Mouse (Mus musculus): ENCODE measurements around the gene Fbxl8. TPM values are rescaled to one million over a fixed set of nuclear protein-coding genes. Genes with fewer than 3 reads are reported as not detected.

Gene Fbxl8
- polyA plus RNA-seq, 1 experiment from 2014 or later, result 3.5 TPM

GRCm38 (mm10) chr8:105310118-105310517 lies 45.7 kb downstream of the Fbxl8 start:
- TF ChIP-seq CTCF (IDR thresholded peaks at IDR 0.05; ENCODE audit: low read depth), result no peak
- no peak for TF ChIP-seq EP300 (optimal IDR thresholded peaks at IDR 0.05)
- no peak for DNase-seq (ENCODE audit: low spot score)
- no peak overlapping the region for H3K9ac ChIP-seq (ENCODE audit: low read length)
- no peak overlapping the region for H3K4me3 ChIP-seq (ENCODE audit: low read depth, low read length)
- H3K9me3 ChIP-seq (ENCODE audit: control insufficient read depth, low read length), result no peaks in the 10 kb centered on the region
- ATAC-seq (ENCODE audit: low FRiP score, low TSS enrichment), result no peak
- peaks cover 11% of the 10 kb centered on the region for H3K36me3 ChIP-seq (ENCODE audit: control insufficient read depth, insufficient read depth, low read length)
- H3K27me3 ChIP-seq (ENCODE audit: control insufficient read depth, insufficient read depth, low read length), result no peaks in the 10 kb centered on the region
- H3K27ac ChIP-seq (replicated peaks), result no peak overlapping the region
- H3K4me2 ChIP-seq (replicated peaks; ENCODE audit: low read depth), result no peak overlapping the region
- peaks cover 7% of the 10 kb centered on the region; the same call in 1 of the 2 replicates for H3K4me1 ChIP-seq (replicated peaks; ENCODE audit: control insufficient read depth, insufficient read depth)
- 81% methylated on average over 8 of the region's 8 CpGs for WGBS

- Histone ChIP-seq H3K36me3 (ENCODE audit: control insufficient read depth, insufficient read depth, low read length) (peaks cover 16% of the 10 kb centered on the region), H3K27me3 (ENCODE audit: control insufficient read depth, insufficient read depth, low read length) (no peaks in the 10 kb centered on the region), H3K4me3 (ENCODE audit: low read depth, low read length) (no peak overlapping the region), H3K4me1 (replicated peaks; ENCODE audit: control insufficient read depth, insufficient read depth) (no peaks in the 10 kb centered on the region), H3K27ac (replicated peaks) (no peak overlapping the region), H3K4me2 (replicated peaks; ENCODE audit: low read depth) (no peak overlapping the region), H3K9me3 (ENCODE audit: control insufficient read depth, low read length) (no peaks in the 10 kb centered on the region), H3K9ac (ENCODE audit: low read length) (no peak overlapping the region)
- TF ChIP-seq EP300 (optimal IDR thresholded peaks at IDR 0.05), result no peak
- TF ChIP-seq CTCF (IDR thresholded peaks at IDR 0.05; ENCODE audit: low read depth), result 0 out of 2 replicates have a peak, but pooled peaks have one; percentile 19
- 79% methylated on average over 1 of the region's 1 CpGs for WGBS
- ATAC-seq (ENCODE audit: low FRiP score, low TSS enrichment), result no peak
- no peak for DNase-seq (ENCODE audit: low spot score)
Observed at GRCm38 (mm10) chr8:105311718-105312117, 47.3 kb downstream of the Fbxl8 start.

GRCm38 (mm10) chr8:105312891-105313481 lies 48.5 kb downstream of the Fbxl8 start:
- no peak for DNase-seq (ENCODE audit: low spot score)
- H3K4me1 ChIP-seq (replicated peaks; ENCODE audit: control insufficient read depth, insufficient read depth), result no peaks in the 10 kb centered on the region
- H3K36me3 ChIP-seq (ENCODE audit: control insufficient read depth, insufficient read depth, low read length), result peaks cover 14% of the 10 kb centered on the region
- H3K9me3 ChIP-seq (ENCODE audit: control insufficient read depth, low read length), result no peaks in the 10 kb centered on the region
- no peak overlapping the region for H3K27ac ChIP-seq (replicated peaks)
- no peak overlapping the region for H3K9ac ChIP-seq (ENCODE audit: low read length)
- WGBS, result 90% methylated on average over 8 of the region's 8 CpGs
- H3K4me3 ChIP-seq (ENCODE audit: low read depth, low read length), result no peak overlapping the region
- TF ChIP-seq CTCF (IDR thresholded peaks at IDR 0.05; ENCODE audit: low read depth) (no peak), EP300 (optimal IDR thresholded peaks at IDR 0.05) (no peak)
- H3K4me2 ChIP-seq (replicated peaks; ENCODE audit: low read depth), result no peak overlapping the region
- ATAC-seq (ENCODE audit: low FRiP score, low TSS enrichment), result no peak
- no peaks in the 10 kb centered on the region for H3K27me3 ChIP-seq (ENCODE audit: control insufficient read depth, insufficient read depth, low read length)

GRCm38 (mm10) chr8:105313622-105314402 lies 49.4 kb downstream of the Fbxl8 start:
- no peaks in the 10 kb centered on the region for H3K9me3 ChIP-seq (ENCODE audit: control insufficient read depth, low read length)
- ATAC-seq (ENCODE audit: low FRiP score, low TSS enrichment) (no peak), DNase-seq (ENCODE audit: low spot score) (no peak)
- H3K4me2 ChIP-seq (replicated peaks; ENCODE audit: low read depth), result no peak overlapping the region
- H3K4me1 ChIP-seq (replicated peaks; ENCODE audit: control insufficient read depth, insufficient read depth), result no peaks in the 10 kb centered on the region
- WGBS, result 79% methylated on average over 9 of the region's 9 CpGs
- H3K27me3 ChIP-seq (ENCODE audit: control insufficient read depth, insufficient read depth, low read length), result no peaks in the 10 kb centered on the region
- TF ChIP-seq EP300 (optimal IDR thresholded peaks at IDR 0.05), result no peak
- TF ChIP-seq CTCF (IDR thresholded peaks at IDR 0.05; ENCODE audit: low read depth), result no peak
- H3K4me3 ChIP-seq (ENCODE audit: low read depth, low read length), result no peak overlapping the region
- H3K27ac ChIP-seq (replicated peaks), result no peak overlapping the region
- H3K9ac ChIP-seq (ENCODE audit: low read length), result no peak overlapping the region
- H3K36me3 ChIP-seq (ENCODE audit: control insufficient read depth, insufficient read depth, low read length), result peaks cover 13% of the 10 kb centered on the region

- Histone ChIP-seq H3K9me3 (ENCODE audit: control insufficient read depth, low read length) (no peaks in the 10 kb centered on the region), H3K4me1 (replicated peaks; ENCODE audit: control insufficient read depth, insufficient read depth) (no peaks in the 10 kb centered on the region), H3K27me3 (ENCODE audit: control insufficient read depth, insufficient read depth, low read length) (no peaks in the 10 kb centered on the region), H3K4me2 (replicated peaks; ENCODE audit: low read depth) (no peak overlapping the region), H3K27ac (replicated peaks) (no peak overlapping the region), H3K36me3 (ENCODE audit: control insufficient read depth, insufficient read depth, low read length) (peaks cover 13% of the 10 kb centered on the region; the same call in 1 of the 2 replicates), H3K4me3 (ENCODE audit: low read depth, low read length) (no peak overlapping the region), H3K9ac (ENCODE audit: low read length) (no peak overlapping the region)
- ATAC-seq (ENCODE audit: low FRiP score, low TSS enrichment) (no peak), DNase-seq (ENCODE audit: low spot score) (no peak)
- 87% methylated on average over 18 of the region's 18 CpGs for WGBS
- TF ChIP-seq EP300 (optimal IDR thresholded peaks at IDR 0.05), result no peak
- TF ChIP-seq CTCF (IDR thresholded peaks at IDR 0.05; ENCODE audit: low read depth), result no peak
Observed at GRCm38 (mm10) chr8:105315073-105315769, 50.8 kb downstream of the Fbxl8 start.
